18 mouse cellular contexts compared by ENCODE assay signal in the genomic region with DNA sequence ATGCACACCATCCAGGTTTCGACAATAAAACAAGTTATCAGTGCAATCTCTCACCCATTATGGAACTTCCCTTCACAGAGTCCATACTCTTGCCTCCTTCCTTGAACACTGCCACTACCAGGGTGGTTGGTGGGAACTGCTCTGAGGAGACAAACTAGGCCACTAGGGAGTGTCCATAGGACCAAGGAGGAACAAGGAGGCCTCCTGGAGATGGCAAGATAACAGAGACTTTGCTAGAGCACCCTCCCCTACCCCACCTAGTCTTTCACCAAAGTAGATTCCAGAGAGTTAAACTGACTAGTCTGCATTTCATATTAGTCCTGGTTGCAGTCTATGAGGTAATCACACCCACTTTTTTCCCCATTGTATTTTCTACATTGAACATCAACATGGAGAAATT. TPM values are rescaled to one million over a fixed set of nuclear protein-coding genes. Genes with fewer than 3 reads are reported as not detected.
DNase-seq lines count a peak whose midpoint lies in the region; ATAC-seq and TF ChIP-seq lines count a peak whose summit lies in the region.
"Had no signal": no experiment of that assay in that cellular context is flagged by ENCODE, and none has a peak within 500 bp of the region (broad histone marks: within the 10 kb centered on the region; RNA-seq: fewer than 3 reads in every experiment).

No protein-coding gene starts in this region.

- H3K36me3 ChIP-seq in liver, adult 2 months (ENCODE audit: control insufficient read depth, insufficient read depth, low read length) = peaks cover 7% of the 10 kb centered on the region; the same call in 1 of the 2 replicates
- H3K36me3 ChIP-seq in intestine, embryonic 16.5 days (ENCODE audit: control insufficient read depth, insufficient read depth, low read length) = no peaks in the 10 kb centered on the region
- no peaks in the 10 kb centered on the region for H3K36me3 ChIP-seq in liver, embryonic 16.5 days (ENCODE audit: control insufficient read depth, insufficient read depth)
- H3K36me3 ChIP-seq: embryonic facial prominence, embryonic 15.5 days; limb, embryonic 13.5 days; neural tube, embryonic 13.5 days had no signal

- peak overlapping the region; percentile 89 for H3K27ac ChIP-seq in liver, adult 2 months (replicated peaks; ENCODE audit: insufficient read depth, low read depth, low read length)
- peak overlapping the region; percentile 62 for H3K27ac ChIP-seq in brown adipose tissue, adult 24 weeks (replicated peaks; ENCODE audit: low read depth, low read length)
- H3K27ac ChIP-seq in intestine, embryonic 16.5 days (ENCODE audit: low read length) = no peak overlapping the region; the same call in 1 of the 2 replicates
- H3K27ac ChIP-seq in liver, embryonic 16.5 days (ENCODE audit: low read length) = no peak overlapping the region; the same call in 1 of the 2 replicates
- H3K27ac ChIP-seq: embryonic facial prominence, embryonic 15.5 days; limb, embryonic 13.5 days; neural tube, embryonic 13.5 days had no signal

- H3K4me1 ChIP-seq in liver, adult 2 months (ENCODE audit: control insufficient read depth, insufficient read depth, low read length) = peaks cover 33% of the 10 kb centered on the region
- no peaks in the 10 kb centered on the region for H3K4me1 ChIP-seq in brown adipose tissue, adult 24 weeks (ENCODE audit: control insufficient read depth, insufficient read depth, insufficient read length, low read length)
- H3K4me1 ChIP-seq in intestine, embryonic 16.5 days (ENCODE audit: control insufficient read depth, insufficient read depth, low read length) = peaks cover 22% of the 10 kb centered on the region
- peaks cover 18% of the 10 kb centered on the region for H3K4me1 ChIP-seq in liver, embryonic 16.5 days (ENCODE audit: control insufficient read depth, low read depth, low read length)

- DNase-seq in liver, adult 2 months (ENCODE audit: extremely low read depth, low read depth, low spot score) = peak; percentile 43
- no peak for DNase-seq in liver
- DNase-seq in ovary, postnatal 14 days (ENCODE audit: low spot score) = no peak
- no peak for DNase-seq in urinary bladder, adult 2 months (ENCODE audit: low spot score)
- DNase-seq: adrenal gland, postnatal 25 days; lung, postnatal 14 days; midbrain, embryonic 14.5 days; spleen, adult 18-20 months had no signal

- H3K79me2 ChIP-seq in liver, adult 2 months (ENCODE audit: control insufficient read depth, insufficient read depth, low read length) = peaks cover 52% of the 10 kb centered on the region

- no peak for TF ChIP-seq POLR2A in liver, adult 2 months (IDR thresholded peaks at IDR 0.05; ENCODE audit: extremely low read depth, insufficient read depth, low read length)

- H3K27me3 ChIP-seq in liver, adult 2 months (ENCODE audit: control insufficient read depth, insufficient read depth, low read length) = no peaks in the 10 kb centered on the region
- H3K27me3 ChIP-seq in intestine, embryonic 16.5 days (replicated peaks; ENCODE audit: control insufficient read depth, insufficient read depth, low read length) = no peaks in the 10 kb centered on the region
- peaks cover 9% of the 10 kb centered on the region for H3K27me3 ChIP-seq in liver, embryonic 16.5 days (ENCODE audit: control insufficient read depth, insufficient read depth, low read depth, low read length)
- H3K27me3 ChIP-seq: embryonic facial prominence, embryonic 15.5 days had no signal

- peak overlapping the region; percentile 78 for H3K4me3 ChIP-seq in liver, adult 2 months (ENCODE audit: insufficient read depth, low read depth, low read length)
- H3K4me3 ChIP-seq in brown adipose tissue, adult 24 weeks (ENCODE audit: insufficient read depth, low read depth, low read length) = peak overlapping the region; percentile 75
- peak overlapping the region; percentile 91 for H3K4me3 ChIP-seq in intestine, embryonic 16.5 days (ENCODE audit: low read length)
- H3K4me3 ChIP-seq in liver, embryonic 16.5 days (ENCODE audit: low read depth, low read length) = peak overlapping the region; percentile 68
- H3K4me3 ChIP-seq: limb, embryonic 13.5 days; megakaryocyte, embryonic 14.5 days; neural tube, embryonic 13.5 days had no signal

- WGBS in liver, adult 2 months = 18% methylated on average over 1 of the region's 1 CpGs
- WGBS in intestine, embryonic 16.5 days = 61% methylated on average over 1 of the region's 1 CpGs
- 36% methylated on average over 1 of the region's 1 CpGs for WGBS in liver, embryonic 16.5 days (ENCODE audit: insufficient replicate concordance)

- 0 out of 2 replicates have a peak, but pooled peaks have one; percentile 14 for ATAC-seq in intestine, embryonic 16.5 days
- ATAC-seq in liver, embryonic 16.5 days (ENCODE audit: low read depth) = no peak

- H3K4me2 ChIP-seq in intestine, embryonic 16.5 days (ENCODE audit: low read depth, low read length) = peak overlapping the region; percentile 43
- H3K4me2 ChIP-seq in liver, embryonic 16.5 days (ENCODE audit: low read depth, low read length) = peak overlapping the region; percentile 78
- H3K4me2 ChIP-seq: embryonic facial prominence, embryonic 15.5 days; limb, embryonic 13.5 days; neural tube, embryonic 13.5 days had no signal

- TF ChIP-seq CTCF in liver, adult 2 months (IDR thresholded peaks at IDR 0.05; ENCODE audit: low read depth, low read length) = no peak

- H3K9me3 ChIP-seq in intestine, embryonic 16.5 days (ENCODE audit: control insufficient read depth, low read length) = no peaks in the 10 kb centered on the region
- H3K9me3 ChIP-seq in liver, embryonic 16.5 days (replicated peaks; ENCODE audit: control insufficient read depth, low read length) = no peaks in the 10 kb centered on the region
- H3K9me3 ChIP-seq: embryonic facial prominence, embryonic 15.5 days; limb, embryonic 13.5 days; neural tube, embryonic 13.5 days had no signal

- peak overlapping the region; percentile 88 for H3K9ac ChIP-seq in liver, adult 2 months (ENCODE audit: low read depth, low read length)
- peak overlapping the region; percentile 58; the same call in 1 of the 2 replicates for H3K9ac ChIP-seq in intestine, embryonic 16.5 days (ENCODE audit: low read depth, low read length)
- H3K9ac ChIP-seq in liver, embryonic 16.5 days (ENCODE audit: low read depth, low read length) = peak overlapping the region; percentile 36; the same call in 1 of the 2 replicates
- H3K9ac ChIP-seq: embryonic facial prominence, embryonic 15.5 days; limb, embryonic 13.5 days; neural tube, embryonic 13.5 days had no signal

RNA-seq across cellular contexts. Expression of gene Dgat2, which starts 2.4 kb away (rescaled TPM):
- 464 and 499 TPM in 2 replicates for total RNA-seq in liver, adult 2 months (2014; rRNA removed)
- polyA plus RNA-seq in liver, adult 2 months (2012; rRNA removed) = 610 and 703 TPM in 2 replicates
- 1,082 and 1,581 TPM in 2 replicates for polyA plus RNA-seq in brown adipose tissue, adult 24 weeks (2012; ENCODE audit: insufficient read depth, insufficient read length, missing spikeins)
- 325 and 488 TPM in 2 replicates for polyA plus RNA-seq in intestine, embryonic 16.5 days (2015; fragmentation: Nextera tagmentation; extraction: Ambion mirVana)
- 168 and 194 TPM in 2 replicates for polyA plus RNA-seq in liver, embryonic 16.5 days (2015; fragmentation: Nextera tagmentation; extraction: Ambion mirVana)
- 82.3 and 95.8 TPM in 2 replicates for polyA plus RNA-seq in urinary bladder, adult 2 months (2012; rRNA removed)

RNA-seq across cellular contexts. Expression of gene Uvrag, which starts 39.2 kb away (rescaled TPM):
- total RNA-seq in liver, adult 2 months (2014; rRNA removed) = 18.3 and 19.9 TPM in 2 replicates
- 11.4 and 12.2 TPM in 2 replicates for polyA plus RNA-seq in liver, adult 2 months (2012; rRNA removed)
- 11.5 and 12.4 TPM in 2 replicates for polyA plus RNA-seq in brown adipose tissue, adult 24 weeks (2012; ENCODE audit: insufficient read depth, insufficient read length, missing spikeins)
- polyA plus RNA-seq in intestine, embryonic 16.5 days (2015; fragmentation: Nextera tagmentation; extraction: Ambion mirVana) = 17.4 and 18.3 TPM in 2 replicates
- 7.6 and 8.2 TPM in 2 replicates for polyA plus RNA-seq in liver, embryonic 16.5 days (2015; fragmentation: Nextera tagmentation; extraction: Ambion mirVana)
- polyA plus RNA-seq in urinary bladder, adult 2 months (2012; rRNA removed) = 19.4 and 21.5 TPM in 2 replicates

RNA-seq across cellular contexts. Expression of gene Mogat2, which starts 58.3 kb away (rescaled TPM):
- total RNA-seq in liver, adult 2 months (2014; rRNA removed) = 0.20 and 0.74 TPM in 2 replicates
- polyA plus RNA-seq in liver, adult 2 months (2012; rRNA removed) = 0.22 and 0.34 TPM in 2 replicates
- polyA plus RNA-seq in brown adipose tissue, adult 24 weeks (2012; ENCODE audit: insufficient read depth, insufficient read length, missing spikeins) = 0.59 and 1.3 TPM in 2 replicates
- polyA plus RNA-seq in intestine, embryonic 16.5 days (2015; fragmentation: Nextera tagmentation; extraction: Ambion mirVana) = 234 and 306 TPM in 2 replicates
- polyA plus RNA-seq in liver, embryonic 16.5 days (2015; fragmentation: Nextera tagmentation; extraction: Ambion mirVana) = 23.8 and 24.9 TPM in 2 replicates
- 1.0 and 1.3 TPM in 2 replicates for polyA plus RNA-seq in urinary bladder, adult 2 months (2012; rRNA removed)
- total RNA-seq: gastrocnemius, adult 8-10 months; heart, adult 18-20 months; layer of hippocampus, postnatal 25 days had no signal

Comparison
In these comparisons a context has a peak if more than half of its experiments do, and no peak if none do; other contexts are left out.
1. H3K27ac ChIP-seq: peak in liver, adult 2 months (single experiment) and brown adipose tissue, adult 24 weeks (single experiment); none in intestine, embryonic 16.5 days (single experiment) and liver, embryonic 16.5 days (single experiment).
2. RNA of gene Mogat2, which starts 58.3 kb away (polyA plus RNA-seq): 234 to 306 TPM in intestine, embryonic 16.5 days and 23.8 to 24.9 TPM in liver, embryonic 16.5 days; 1.0 to 1.3 TPM in urinary bladder, adult 2 months, 0.59 to 1.3 TPM in brown adipose tissue, adult 24 weeks and 0.22 to 0.34 TPM in liver, adult 2 months; every median in the first group is over 10 times any median in the second.
3. H3K9ac ChIP-seq: peak in every context shown above with its lines; median percentile 88 in liver, adult 2 months; 58 in intestine, embryonic 16.5 days; 36 in liver, embryonic 16.5 days.
4. Peak in every context shown above with its lines, with median percentiles within 50 percentile points of each other: H3K4me3 ChIP-seq.